Mouse (Mus musculus): ENCODE results near the gene 2010111I01Rik. TPM values are rescaled to one million over a fixed set of nuclear protein-coding genes. Genes with fewer than 3 reads are reported as not detected.
"Not testable (repeated sequence)": the region's sequence is repeated elsewhere in the genome, so short reads cannot be mapped to it uniquely, and the experiment has no call there.

2010111I01Rik gene
- polyA plus RNA-seq, 1 experiment from 2014 or later: 16.3 TPM

DNA sequence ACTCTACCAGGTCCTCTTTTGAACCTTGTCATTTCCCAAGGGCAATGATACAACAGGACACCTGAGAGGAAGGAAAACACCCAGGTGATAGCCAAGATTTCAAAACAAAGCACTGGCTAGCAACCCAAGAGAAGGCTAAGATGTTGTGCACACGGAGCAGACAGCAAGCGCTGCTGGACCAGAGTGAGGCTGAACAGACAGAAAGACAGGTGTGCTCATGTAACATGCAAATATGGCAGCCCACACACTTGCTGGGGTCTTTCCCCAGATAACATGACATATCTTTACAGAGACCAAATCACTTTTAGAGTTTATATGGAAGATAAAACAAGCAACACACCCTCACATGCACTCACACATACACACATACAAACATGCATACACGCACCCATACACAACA lies 379.8 kb downstream of the 2010111I01Rik start:
- no peak overlapping the region for H3K4me3 ChIP-seq (ENCODE audit: low read depth, low read length)
- H3K9ac ChIP-seq (ENCODE audit: low read depth, low read length): no peak overlapping the region
- WGBS (ENCODE audit: insufficient replicate concordance): 91% methylated on average over 3 of the region's 3 CpGs
- ATAC-seq (ENCODE audit: low read depth): no peak
- no peaks in the 10 kb centered on the region for H3K36me3 ChIP-seq (ENCODE audit: control insufficient read depth, insufficient read depth)
- no peak overlapping the region for H3K27ac ChIP-seq (ENCODE audit: low read length)
- H3K4me1 ChIP-seq (ENCODE audit: control insufficient read depth, low read depth, low read length): no peaks in the 10 kb centered on the region
- H3K4me2 ChIP-seq (ENCODE audit: low read depth, low read length): no peak overlapping the region
- no peaks in the 10 kb centered on the region for H3K9me3 ChIP-seq (replicated peaks; ENCODE audit: control insufficient read depth, low read length)
- no peaks in the 10 kb centered on the region for H3K27me3 ChIP-seq (ENCODE audit: control insufficient read depth, insufficient read depth, low read depth, low read length)

- Histone ChIP-seq H3K4me2 (ENCODE audit: low read depth, low read length) (no peak overlapping the region), H3K27me3 (ENCODE audit: control insufficient read depth, insufficient read depth, low read depth, low read length) (no peaks in the 10 kb centered on the region), H3K4me1 (ENCODE audit: control insufficient read depth, low read depth, low read length) (no peaks in the 10 kb centered on the region), H3K36me3 (ENCODE audit: control insufficient read depth, insufficient read depth) (no peaks in the 10 kb centered on the region), H3K4me3 (ENCODE audit: low read depth, low read length) (no peak overlapping the region), H3K9me3 (replicated peaks; ENCODE audit: control insufficient read depth, low read length) (no peaks in the 10 kb centered on the region), H3K9ac (ENCODE audit: low read depth, low read length) (no peak overlapping the region), H3K27ac (ENCODE audit: low read length) (no peak overlapping the region)
- 64% methylated on average over 5 of the region's 5 CpGs for WGBS (ENCODE audit: insufficient replicate concordance)
- ATAC-seq (ENCODE audit: low read depth): peak; percentile 39; the same call in 1 of the 2 replicates
Measured at GRCm38 (mm10) chr13:63345476-63346225, 381.0 kb downstream of the 2010111I01Rik start.

DNA sequence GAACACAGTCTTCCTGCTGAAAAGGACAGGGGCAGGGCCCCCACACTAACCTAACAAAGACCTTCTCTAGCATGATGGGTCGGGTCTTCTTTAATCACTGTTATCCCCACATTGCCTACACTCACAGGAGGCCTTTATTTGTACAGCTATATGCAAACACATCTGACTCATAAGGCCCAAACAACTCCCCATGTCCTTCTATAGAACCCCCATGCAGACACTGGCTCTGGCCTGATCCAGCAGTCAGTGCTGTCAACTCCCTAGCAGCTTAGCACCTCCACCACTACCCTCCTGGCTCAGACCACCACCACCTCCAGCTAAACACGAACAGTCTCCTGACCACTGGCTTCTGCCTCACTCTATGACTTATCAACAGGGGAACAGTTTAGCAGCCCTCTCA lies 382.9 kb downstream of the 2010111I01Rik start:
- Histone ChIP-seq H3K9ac (ENCODE audit: low read depth, low read length) (no peak overlapping the region), H3K4me3 (ENCODE audit: low read depth, low read length) (no peak overlapping the region), H3K27ac (ENCODE audit: low read length) (no peak overlapping the region), H3K27me3 (ENCODE audit: control insufficient read depth, insufficient read depth, low read depth, low read length) (no peaks in the 10 kb centered on the region), H3K4me1 (ENCODE audit: control insufficient read depth, low read depth, low read length) (no peaks in the 10 kb centered on the region), H3K36me3 (ENCODE audit: control insufficient read depth, insufficient read depth) (no peaks in the 10 kb centered on the region), H3K4me2 (ENCODE audit: low read depth, low read length) (no peak overlapping the region), H3K9me3 (replicated peaks; ENCODE audit: control insufficient read depth, low read length) (no peaks in the 10 kb centered on the region)
- ATAC-seq (ENCODE audit: low read depth): no peak
- WGBS (ENCODE audit: insufficient replicate concordance): 53% methylated on average over 2 of the region's 2 CpGs

DNA sequence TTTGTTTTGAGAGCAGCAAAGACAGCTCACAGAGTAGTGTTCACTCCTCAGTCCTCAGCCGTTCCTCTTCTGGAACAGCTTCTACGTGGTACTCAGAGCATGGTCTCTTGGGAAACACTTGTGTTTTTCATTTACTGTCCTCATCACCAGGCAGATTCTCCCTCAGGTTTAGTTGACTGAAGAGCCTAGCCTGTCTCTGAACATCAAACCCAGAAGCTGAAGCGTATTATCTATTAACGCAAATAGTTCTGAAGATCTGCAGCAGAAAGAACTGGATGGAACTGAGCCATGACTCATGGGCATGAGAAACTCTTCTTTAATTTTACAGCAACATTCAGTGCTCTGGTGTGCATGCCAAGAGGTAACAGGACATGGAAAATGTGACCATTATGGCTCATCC lies 385.4 kb downstream of the 2010111I01Rik start:
- H3K9ac ChIP-seq (ENCODE audit: low read depth, low read length): no peak overlapping the region
- H3K36me3 ChIP-seq (ENCODE audit: control insufficient read depth, insufficient read depth): no peaks in the 10 kb centered on the region
- no peaks in the 10 kb centered on the region for H3K27me3 ChIP-seq (ENCODE audit: control insufficient read depth, insufficient read depth, low read depth, low read length)
- no peak overlapping the region for H3K4me3 ChIP-seq (ENCODE audit: low read depth, low read length)
- no peak for ATAC-seq (ENCODE audit: low read depth)
- no peaks in the 10 kb centered on the region for H3K9me3 ChIP-seq (replicated peaks; ENCODE audit: control insufficient read depth, low read length)
- no peaks in the 10 kb centered on the region for H3K4me1 ChIP-seq (ENCODE audit: control insufficient read depth, low read depth, low read length)
- H3K4me2 ChIP-seq (ENCODE audit: low read depth, low read length): no peak overlapping the region
- WGBS (ENCODE audit: insufficient replicate concordance): 77% methylated on average over 4 of the region's 4 CpGs
- no peak overlapping the region for H3K27ac ChIP-seq (ENCODE audit: low read length)

DNA sequence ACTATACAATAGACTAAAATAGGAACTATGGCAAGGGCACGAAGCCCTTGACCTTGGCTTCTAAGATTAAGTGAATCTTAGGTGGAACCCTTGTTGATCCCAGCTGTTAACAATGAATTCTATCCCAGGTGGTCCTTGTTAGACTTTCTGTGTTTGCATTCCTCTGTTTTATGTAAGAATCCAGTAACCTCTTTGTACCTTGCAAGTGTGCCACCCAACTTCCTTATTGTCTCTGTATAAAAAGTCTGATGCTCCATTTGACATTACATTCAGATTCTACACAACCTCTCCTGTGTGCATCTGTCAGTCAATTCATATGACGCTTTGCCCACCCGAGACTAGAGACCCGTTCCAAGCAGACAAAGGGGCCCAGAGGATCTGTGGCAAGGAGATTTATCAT lies 388.6 kb downstream of the 2010111I01Rik start:
- not testable (repeated sequence) for H3K27me3 ChIP-seq (ENCODE audit: control insufficient read depth, insufficient read depth, low read depth, low read length); H3K9me3 ChIP-seq (replicated peaks; ENCODE audit: control insufficient read depth, low read length); H3K27ac ChIP-seq (ENCODE audit: low read length); H3K9ac ChIP-seq (ENCODE audit: low read depth, low read length); H3K4me1 ChIP-seq (ENCODE audit: control insufficient read depth, low read depth, low read length); H3K4me2 ChIP-seq (ENCODE audit: low read depth, low read length); H3K36me3 ChIP-seq (ENCODE audit: control insufficient read depth, insufficient read depth); H3K4me3 ChIP-seq (ENCODE audit: low read depth, low read length); ATAC-seq (ENCODE audit: low read depth)
- 66% methylated on average over 4 of the region's 4 CpGs for WGBS (ENCODE audit: insufficient replicate concordance)

GRCm38 (mm10) chr13:63356101-63356500 lies 391.4 kb downstream of the 2010111I01Rik start:
- no peak overlapping the region for H3K27ac ChIP-seq (ENCODE audit: low read length)
- no peak overlapping the region for H3K9ac ChIP-seq (ENCODE audit: low read depth, low read length)
- H3K4me1 ChIP-seq (ENCODE audit: control insufficient read depth, low read depth, low read length): no peaks in the 10 kb centered on the region
- ATAC-seq (ENCODE audit: low read depth): no peak
- no peaks in the 10 kb centered on the region for H3K9me3 ChIP-seq (replicated peaks; ENCODE audit: control insufficient read depth, low read length)
- no peak overlapping the region for H3K4me3 ChIP-seq (ENCODE audit: low read depth, low read length)
- 88% methylated on average over 4 of the region's 4 CpGs for WGBS (ENCODE audit: insufficient replicate concordance)
- H3K36me3 ChIP-seq (ENCODE audit: control insufficient read depth, insufficient read depth): no peaks in the 10 kb centered on the region
- no peaks in the 10 kb centered on the region for H3K27me3 ChIP-seq (ENCODE audit: control insufficient read depth, insufficient read depth, low read depth, low read length)
- no peak overlapping the region for H3K4me2 ChIP-seq (ENCODE audit: low read depth, low read length)

DNA sequence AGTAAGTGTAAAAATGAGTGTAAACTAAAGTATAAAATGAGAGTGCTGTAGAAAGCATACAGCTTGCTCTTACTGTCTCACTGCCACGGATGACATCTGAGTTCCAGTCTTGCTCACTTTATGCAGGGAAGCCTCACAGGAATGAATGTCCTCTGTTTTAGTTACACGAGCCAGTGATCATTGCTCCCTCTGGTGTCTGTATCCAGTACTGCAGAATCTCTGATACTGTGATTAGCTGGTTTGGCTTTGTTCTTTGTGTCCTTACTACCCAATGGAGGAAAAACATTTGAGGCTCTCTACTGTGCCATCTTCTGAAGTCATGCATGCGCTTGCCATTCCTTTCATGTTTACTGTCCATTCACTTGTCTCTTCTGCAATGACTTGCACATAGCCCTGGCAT lies 391.9 kb downstream of the 2010111I01Rik start:
- H3K27ac ChIP-seq (ENCODE audit: low read length): no peak overlapping the region
- no peak overlapping the region for H3K4me2 ChIP-seq (ENCODE audit: low read depth, low read length)
- no peaks in the 10 kb centered on the region for H3K4me1 ChIP-seq (ENCODE audit: control insufficient read depth, low read depth, low read length)
- H3K36me3 ChIP-seq (ENCODE audit: control insufficient read depth, insufficient read depth): no peaks in the 10 kb centered on the region
- H3K4me3 ChIP-seq (ENCODE audit: low read depth, low read length): no peak overlapping the region
- H3K27me3 ChIP-seq (ENCODE audit: control insufficient read depth, insufficient read depth, low read depth, low read length): no peaks in the 10 kb centered on the region
- H3K9ac ChIP-seq (ENCODE audit: low read depth, low read length): no peak overlapping the region
- WGBS (ENCODE audit: insufficient replicate concordance): 22% methylated on average over 3 of the region's 3 CpGs
- no peaks in the 10 kb centered on the region for H3K9me3 ChIP-seq (replicated peaks; ENCODE audit: control insufficient read depth, low read length)
- ATAC-seq (ENCODE audit: low read depth): no peak

GRCm38 (mm10) chr13:63359393-63359792 lies 394.7 kb downstream of the 2010111I01Rik start:
- Histone ChIP-seq H3K4me1 (ENCODE audit: control insufficient read depth, low read depth, low read length) (no peaks in the 10 kb centered on the region; the same call in 1 of the 2 replicates), H3K9ac (ENCODE audit: low read depth, low read length) (no peak overlapping the region), H3K27ac (ENCODE audit: low read length) (no peak overlapping the region), H3K27me3 (ENCODE audit: control insufficient read depth, insufficient read depth, low read depth, low read length) (no peaks in the 10 kb centered on the region), H3K4me2 (ENCODE audit: low read depth, low read length) (no peak overlapping the region), H3K9me3 (replicated peaks; ENCODE audit: control insufficient read depth, low read length) (no peaks in the 10 kb centered on the region), H3K4me3 (ENCODE audit: low read depth, low read length) (no peak overlapping the region), H3K36me3 (ENCODE audit: control insufficient read depth, insufficient read depth) (no peaks in the 10 kb centered on the region)
- ATAC-seq (ENCODE audit: low read depth): no peak
- WGBS (ENCODE audit: insufficient replicate concordance): 75% methylated on average over 4 of the region's 4 CpGs

DNA sequence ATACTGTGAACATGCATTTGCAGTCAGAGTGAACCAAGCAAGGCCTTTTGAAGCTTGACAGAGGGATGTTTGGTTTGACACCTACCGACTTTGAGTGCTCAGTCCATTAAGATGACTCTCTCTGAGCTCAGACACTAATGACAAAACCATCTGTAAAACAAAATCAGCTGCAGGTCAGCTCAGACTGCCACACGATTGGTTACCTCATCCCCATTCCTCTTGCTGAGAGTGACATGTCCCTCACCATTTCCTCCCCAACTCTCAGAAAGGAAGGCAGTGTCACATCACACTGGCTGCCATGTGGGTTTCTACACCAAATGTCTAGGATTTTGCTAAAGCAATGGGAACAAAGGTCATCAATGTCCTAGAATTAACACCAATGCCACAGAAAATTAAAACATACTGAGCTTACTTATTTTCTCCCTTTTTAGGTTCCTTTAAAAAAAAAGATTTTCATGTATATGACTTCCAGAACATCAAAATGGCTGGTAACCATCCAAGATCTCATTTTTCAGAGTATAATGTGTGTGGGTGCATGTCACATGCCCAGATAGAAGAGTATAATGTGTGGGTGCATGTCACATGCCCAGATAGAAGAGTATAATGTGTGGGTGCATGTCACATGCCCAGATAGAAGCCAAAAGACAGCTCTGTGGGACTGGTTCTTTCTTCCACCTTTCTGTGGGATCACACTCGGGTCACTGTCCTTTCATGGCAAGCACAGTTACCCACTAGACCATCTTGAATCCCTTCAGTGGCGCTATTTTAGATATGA lies 395.6 kb downstream of the 2010111I01Rik start:
- 58% methylated on average over 4 of the region's 4 CpGs for WGBS (ENCODE audit: insufficient replicate concordance)
- Histone ChIP-seq H3K4me2 (ENCODE audit: low read depth, low read length) (no peak overlapping the region), H3K4me1 (ENCODE audit: control insufficient read depth, low read depth, low read length) (no peaks in the 10 kb centered on the region; the same call in 1 of the 2 replicates), H3K9me3 (replicated peaks; ENCODE audit: control insufficient read depth, low read length) (no peaks in the 10 kb centered on the region), H3K27me3 (ENCODE audit: control insufficient read depth, insufficient read depth, low read depth, low read length) (no peaks in the 10 kb centered on the region), H3K27ac (ENCODE audit: low read length) (no peak overlapping the region), H3K9ac (ENCODE audit: low read depth, low read length) (no peak overlapping the region), H3K4me3 (ENCODE audit: low read depth, low read length) (no peak overlapping the region), H3K36me3 (ENCODE audit: control insufficient read depth, insufficient read depth) (no peaks in the 10 kb centered on the region)
- no peak for ATAC-seq (ENCODE audit: low read depth)
